Mouse (Mus musculus) kidney, postnatal 14 days (tissue): ENCODE data around the gene Olfr582.

Experiments used
- DNase-seq: peaks from one replicate; pipeline ENCODE4 v3.0.0; 2022; ENCODE audit warnings: mixed read lengths

The Olfr582 gene

DNA sequence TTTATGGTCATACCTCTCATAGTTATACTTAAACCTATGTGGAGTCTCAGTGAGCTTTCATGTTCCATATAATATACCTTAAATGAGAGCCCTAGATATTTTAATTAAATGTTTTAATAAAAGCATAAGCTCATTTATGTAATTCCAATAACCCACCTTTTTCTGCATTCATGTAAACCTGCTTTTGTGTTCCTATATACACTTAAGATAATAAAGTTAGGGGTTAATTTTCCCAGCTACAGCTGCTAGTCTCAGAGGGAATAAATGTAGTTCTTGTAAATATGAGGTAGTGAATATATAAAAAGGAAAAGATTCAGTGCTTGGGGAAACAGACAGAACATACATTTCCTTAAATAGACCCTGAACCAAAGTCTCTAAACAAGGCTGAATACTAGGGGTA, at the start of gene Olfr582:
Gene Olfr582 (plus strand): TSS at position 301 of the 400 bp plus-strand sequence.
- no peak for DNase-seq

DNA sequence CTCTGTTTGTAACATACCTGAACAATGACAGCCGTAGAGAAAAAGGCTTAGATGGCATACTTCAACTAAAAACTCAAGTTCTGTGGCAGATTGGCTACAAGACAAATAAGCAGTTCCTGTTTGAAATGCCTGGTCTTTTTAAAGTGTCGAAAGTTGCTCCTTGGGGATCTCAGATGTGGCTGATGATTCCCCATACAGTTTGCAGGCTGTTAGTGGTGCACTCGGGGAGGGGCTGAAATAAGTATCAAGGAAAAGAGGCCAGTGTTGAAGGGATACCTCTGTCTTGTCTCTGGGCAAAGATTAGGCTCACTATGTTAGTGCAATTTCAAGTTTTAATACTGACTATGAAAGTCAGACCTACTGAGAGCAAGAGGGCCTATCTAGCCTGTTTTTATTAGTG, 48.6 kb upstream of the Olfr582 start, which contains the start of gene Olfr578:
Gene Olfr578 (minus strand): TSS at position 101 of the 400 bp plus-strand sequence.
- no peak for DNase-seq

DNA sequence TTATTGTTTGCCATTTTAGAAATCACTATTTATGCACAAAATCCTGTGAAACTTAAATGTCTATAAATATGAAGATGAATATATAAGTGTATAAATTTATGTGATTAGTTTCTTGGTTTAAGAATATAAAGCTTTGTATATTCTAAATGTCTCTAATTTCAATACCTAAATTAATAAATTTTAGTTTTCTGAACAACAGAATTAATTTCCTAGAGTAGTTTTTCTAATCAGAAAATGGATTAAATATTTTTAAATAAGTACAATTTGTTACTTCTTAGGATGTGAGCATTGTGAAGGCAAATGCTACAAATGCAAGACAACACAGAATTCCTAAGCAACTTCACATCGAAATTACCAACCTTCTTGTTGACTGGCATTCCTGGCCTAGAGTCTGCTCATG, 13.2 kb downstream of the Olfr582 start, which contains the start of gene Olfr583:
Gene Olfr583 (plus strand): TSS at position 301 of the 400 bp plus-strand sequence.
- DNase-seq = no peak

DNA sequence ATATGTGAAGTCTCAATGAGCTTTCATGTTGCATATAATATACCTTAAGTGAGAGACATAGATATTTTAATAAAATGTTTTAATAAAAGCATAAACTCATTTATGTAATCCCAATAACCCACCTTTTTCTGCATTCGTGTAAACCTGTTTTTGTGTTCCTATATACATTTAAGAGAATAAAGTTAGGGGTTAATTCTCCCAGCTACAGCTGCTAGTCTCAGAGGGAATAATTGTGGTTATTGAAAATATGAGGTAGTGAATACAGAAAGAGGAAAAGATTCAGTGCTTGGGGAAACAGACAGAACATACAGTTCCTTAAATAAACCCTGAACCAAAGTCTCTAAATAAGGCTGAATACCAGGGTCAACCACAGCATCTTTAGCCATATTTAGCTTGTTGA, 43.8 kb downstream of the Olfr582 start, which contains the start of gene Olfr584:
Gene Olfr584 (plus strand): TSS at position 301 of the 400 bp plus-strand sequence.
- DNase-seq = no peak
